Mouse (Mus musculus) limb, embryonic 12.5 days (tissue): ENCODE results near the gene Slc2a1. TPM values are rescaled to one million over a fixed set of nuclear protein-coding genes. Genes with fewer than 3 reads are reported as not detected.

ENCODE experiments used
- ATAC-seq: fragments of 200-750 bp; cut with Nextera tagmentation; 2 replicates; pipeline ENCODE4 v1.8.0; 2017; ENCODE audit warnings: low read depth, moderate TSS enrichment; ENCODE audit not compliant: insufficient number of reproducible peaks, insufficient read depth, low FRiP score, low TSS enrichment
- H3K27ac ChIP-seq: fragments of 300-500 bp; sonication (generic); 2 replicates; pipeline ENCODE4 v1.5.1; 2016; ENCODE audit warnings: mild to moderate bottlenecking, moderate library complexity
- H3K27me3 ChIP-seq: fragments of 300-500 bp; sonication (generic); 2 replicates; pipeline ENCODE4 v1.6.1; 2016; ENCODE audit warnings: mild to moderate bottlenecking, moderate library complexity
- H3K36me3 ChIP-seq: fragments of 300-500 bp; sonication (generic); 2 replicates; pipeline ENCODE4 v1.6.1; 2016; ENCODE audit warnings: mild to moderate bottlenecking, moderate library complexity
- H3K4me1 ChIP-seq: fragments of 300-500 bp; sonication (generic); replicated peaks from 2 replicates; pipeline ENCODE4 v1.6.1; 2016
- H3K4me2 ChIP-seq: fragments of 300-500 bp; sonication (generic); 2 replicates; pipeline ENCODE4 v1.6.1; 2016; ENCODE audit warnings: mild to moderate bottlenecking, moderate library complexity
- H3K4me3 ChIP-seq: fragments of 300-500 bp; sonication (generic); replicated peaks from 2 replicates; pipeline ENCODE4 v1.5.1; 2016; ENCODE audit warnings: mild to moderate bottlenecking
- H3K9ac ChIP-seq: fragments of 300-500 bp; sonication (generic); replicated peaks from 2 replicates; pipeline ENCODE4 v1.6.1; 2016; ENCODE audit warnings: mild to moderate bottlenecking, moderate library complexity
- H3K9me3 ChIP-seq: fragments of 300-500 bp; sonication (generic); 2 replicates; pipeline ENCODE4 v1.6.1; 2016; ENCODE audit warnings: mild to moderate bottlenecking, moderate library complexity
- WGBS: fragments of 180-500 bp; shearing (Covaris S2); methylation state at CpG from one replicate; pipeline ENCODE4 v1.1.7; 2016; 5-methylcytosine and 5-hydroxymethylcytosine counted together
- microRNA counts: library from miRNA; unstranded; fragments of <30 nt; microRNA quantifications from one replicate; lab custom pipeline; 2017
- microRNA-seq: library from miRNA; unstranded; fragments of <30 nt; microRNA quantifications from one replicate; pipeline ENCODE4, GENCODE M21; 2017
- polyA plus RNA-seq: library from polyadenylated mRNA; unstranded; fragments of >200 nt; fragmentation: Nextera tagmentation; extraction: Ambion mirVana; gene quantifications from 2 replicates; pipeline ENCODE4 v1.2.1, GENCODE M21; 2016

The Slc2a1 gene
- polyA plus RNA-seq, 1 experiment from 2014 or later: 98.1 TPM

- no peaks in the 10 kb centered on the region for H3K9me3 ChIP-seq
- no peak overlapping the region for H3K4me3 ChIP-seq
- no peaks in the 10 kb centered on the region for H3K36me3 ChIP-seq
- peaks cover 6% of the 10 kb centered on the region for H3K4me1 ChIP-seq
- H3K4me2 ChIP-seq: no peak overlapping the region
- WGBS: 78% methylated on average over 5 of the region's 5 CpGs
- no peaks in the 10 kb centered on the region for H3K27me3 ChIP-seq
- no peak overlapping the region for H3K27ac ChIP-seq
- no peak overlapping the region for H3K9ac ChIP-seq
- no peak for ATAC-seq
These were observed 69.2 kb downstream of the Slc2a1 start for GRCm38 (mm10) chr4:119177702-119178101.

GRCm38 (mm10) chr4:119178331-119178730 lies 69.8 kb downstream of the Slc2a1 start:
- no peak overlapping the region for H3K9ac ChIP-seq
- H3K27me3 ChIP-seq: no peaks in the 10 kb centered on the region
- no peaks in the 10 kb centered on the region for H3K36me3 ChIP-seq
- 74% methylated on average over 18 of the region's 18 CpGs for WGBS
- no peak overlapping the region for H3K27ac ChIP-seq
- no peak overlapping the region for H3K4me2 ChIP-seq
- no peak overlapping the region for H3K4me3 ChIP-seq
- H3K4me1 ChIP-seq: no peaks in the 10 kb centered on the region
- ATAC-seq: no peak
- no peaks in the 10 kb centered on the region for H3K9me3 ChIP-seq

GRCm38 (mm10) chr4:119180133-119180707 lies 71.7 kb downstream of the Slc2a1 start:
- H3K27me3 ChIP-seq: no peaks in the 10 kb centered on the region
- no peak overlapping the region for H3K27ac ChIP-seq
- no peak overlapping the region for H3K4me2 ChIP-seq
- no peak overlapping the region for H3K4me3 ChIP-seq
- H3K36me3 ChIP-seq: no peaks in the 10 kb centered on the region
- no peaks in the 10 kb centered on the region for H3K4me1 ChIP-seq
- ATAC-seq: no peak
- 57% methylated on average over 4 of the region's 4 CpGs for WGBS
- no peaks in the 10 kb centered on the region for H3K9me3 ChIP-seq
- H3K9ac ChIP-seq: no peak overlapping the region

GRCm38 (mm10) chr4:119181456-119181855 lies 72.9 kb downstream of the Slc2a1 start:
- Histone ChIP-seq H3K4me2 (no peak overlapping the region), H3K4me1 (no peaks in the 10 kb centered on the region), H3K4me3 (no peak overlapping the region), H3K27ac (no peak overlapping the region), H3K27me3 (no peaks in the 10 kb centered on the region), H3K9ac (no peak overlapping the region), H3K36me3 (no peaks in the 10 kb centered on the region), H3K9me3 (no peaks in the 10 kb centered on the region)
- no peak for ATAC-seq
- WGBS: 88% methylated on average over 9 of the region's 9 CpGs

- no peak overlapping the region for H3K4me2 ChIP-seq
- no peaks in the 10 kb centered on the region for H3K9me3 ChIP-seq
- WGBS: 48% methylated on average over 1 of the region's 1 CpGs
- peaks cover 3% of the 10 kb centered on the region; the same call in 1 of the 2 replicates for H3K27me3 ChIP-seq
- no peak overlapping the region for H3K4me3 ChIP-seq
- no peaks in the 10 kb centered on the region for H3K36me3 ChIP-seq
- no peak overlapping the region for H3K27ac ChIP-seq
- no peak overlapping the region for H3K9ac ChIP-seq
- no peak for ATAC-seq
- H3K4me1 ChIP-seq: no peaks in the 10 kb centered on the region
These were observed 75.0 kb downstream of the Slc2a1 start for GRCm38 (mm10) chr4:119183525-119183924.

- H3K9me3 ChIP-seq: no peaks in the 10 kb centered on the region
- no peak for ATAC-seq
- no peak overlapping the region for H3K27ac ChIP-seq
- H3K36me3 ChIP-seq: no peaks in the 10 kb centered on the region
- H3K4me1 ChIP-seq: no peaks in the 10 kb centered on the region
- no peak overlapping the region for H3K4me2 ChIP-seq
- no peak overlapping the region for H3K4me3 ChIP-seq
- peaks cover 3% of the 10 kb centered on the region; the same call in 1 of the 2 replicates for H3K27me3 ChIP-seq
- H3K9ac ChIP-seq: no peak overlapping the region
- 75% methylated on average over 4 of the region's 4 CpGs for WGBS
These were observed 77.3 kb downstream of the Slc2a1 start for GRCm38 (mm10) chr4:119185771-119186170.

MicroRNAs within 50 kb of the gene (microRNA counts, 519-probe panel; counts per million panel counts)
- microRNA mmu-miR-1957 (lab: Ali Mortazavi, UCI): not detected

Small RNA genes within 50 kb of the gene (microRNA-seq; reads per million reads assigned to microRNA genes)
- gene Mir1957a: not detected

Other genes starting within 250 kb of the Slc2a1 start
- not detected in 2 replicates for gene Olfr1331, start 244.1 kb upstream of the Slc2a1 start, polyA plus RNA-seq
- gene Olfr1330, start 220.1 kb upstream of the Slc2a1 start, polyA plus RNA-seq: not detected in 2 replicates
- not detected in 2 replicates for gene Olfr1329, start 191.2 kb upstream of the Slc2a1 start, polyA plus RNA-seq
- not detected in 2 replicates for gene Olfr1328, start 170.1 kb upstream of the Slc2a1 start, polyA plus RNA-seq
- not detected in 2 replicates for gene Lao1, start 147.1 kb upstream of the Slc2a1 start, polyA plus RNA-seq
- 8.4 and 8.7 TPM in 2 replicates for gene Zfp691, start 65.5 kb downstream of the Slc2a1 start, polyA plus RNA-seq
- gene Ermap, start 81.3 kb downstream of the Slc2a1 start, polyA plus RNA-seq: 6.4 and 7.3 TPM in 2 replicates
- gene Svbp, start 86.6 kb downstream of the Slc2a1 start, polyA plus RNA-seq: 179 and 182 TPM in 2 replicates
- not detected in 2 replicates for gene Tmem269, start 109.5 kb downstream of the Slc2a1 start, polyA plus RNA-seq
- 41.6 and 45.3 TPM in 2 replicates for gene AU022252, start 124.0 kb downstream of the Slc2a1 start, polyA plus RNA-seq
- 29.6 and 30.0 TPM in 2 replicates for gene P3h1, start 124.2 kb downstream of the Slc2a1 start, polyA plus RNA-seq
- 0.08 and 0.14 TPM in 2 replicates for gene Cldn19, start 146.7 kb downstream of the Slc2a1 start, polyA plus RNA-seq
- gene Ybx1, start 185.9 kb downstream of the Slc2a1 start, polyA plus RNA-seq: 1,031 and 1,057 TPM in 2 replicates
- gene Ppih, start 211.8 kb downstream of the Slc2a1 start, polyA plus RNA-seq: 127 and 133 TPM in 2 replicates